Mouse (Mus musculus): ENCODE measurements around the gene Smad6.

Smad6 gene

DNA sequence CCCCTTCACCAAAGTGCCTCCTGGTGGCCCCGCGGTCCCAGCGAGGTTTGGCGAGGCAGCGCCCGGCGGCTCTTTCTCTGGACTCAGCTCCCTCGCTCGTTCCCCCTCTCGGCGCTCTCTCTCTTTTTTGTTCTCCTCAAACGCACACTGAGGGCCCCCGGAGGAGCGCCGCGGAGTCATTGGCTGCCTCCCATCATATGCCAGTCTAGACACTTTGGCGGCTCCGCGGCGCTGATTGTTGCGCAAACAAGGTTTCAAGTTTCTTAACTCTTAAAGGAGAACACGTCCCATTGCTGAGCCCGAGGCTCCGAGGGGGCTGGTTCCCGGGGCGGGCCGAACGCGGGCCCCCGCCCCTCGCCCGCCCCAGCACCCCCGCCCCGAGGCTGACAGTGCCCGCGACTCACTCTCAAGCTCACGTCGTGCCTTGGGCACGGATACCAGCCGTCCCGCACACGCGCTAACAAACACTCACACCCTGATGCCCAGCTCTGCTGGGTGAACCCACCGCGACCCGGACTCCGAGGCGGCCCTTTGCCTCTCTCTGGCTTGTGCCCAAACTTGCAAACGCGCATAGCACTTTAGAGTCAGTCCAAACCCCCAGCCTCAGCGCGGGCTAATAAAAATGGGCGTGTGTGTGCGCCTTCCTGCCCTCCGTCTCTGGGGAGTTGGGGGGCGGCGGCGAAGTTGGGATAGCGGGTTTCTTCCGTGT is at the start of gene Smad6:
Gene Smad6 (minus strand): TSS at position 207 of the 709 bp plus-strand sequence.
- CTCF ChIA-PET = interaction anchor here (0.7 to 1.1 kb wide), 2 partner anchors 66 to 109 kb away, joined by 3 read pairs; no protein-coding TSS in a partner anchor

DNA sequence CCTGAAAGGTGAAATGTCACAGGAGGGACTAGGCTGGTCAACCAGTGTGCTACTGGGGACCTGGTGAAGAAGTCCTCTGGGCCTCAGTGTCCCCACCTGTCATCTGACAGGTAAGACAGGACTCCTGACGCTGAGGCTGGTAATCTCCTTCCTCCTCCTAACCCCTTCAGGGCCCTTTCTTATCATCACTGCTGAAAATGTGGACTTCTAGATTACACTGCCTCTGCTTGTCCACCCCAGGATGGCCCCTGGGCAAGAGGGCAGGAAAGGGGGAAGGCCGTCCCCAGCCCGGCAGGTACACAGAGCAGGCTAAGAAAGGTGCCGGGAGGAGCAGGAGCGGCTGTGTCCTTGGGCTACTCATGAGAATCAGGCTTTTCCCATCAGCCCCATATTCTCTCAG is 48.8 kb upstream of the Smad6 start:
- CTCF ChIA-PET = interaction anchor here (0.7 kb wide), 2 partner anchors 47 to 451 kb away, joined by 9 read pairs; no protein-coding TSS in a partner anchor

DNA sequence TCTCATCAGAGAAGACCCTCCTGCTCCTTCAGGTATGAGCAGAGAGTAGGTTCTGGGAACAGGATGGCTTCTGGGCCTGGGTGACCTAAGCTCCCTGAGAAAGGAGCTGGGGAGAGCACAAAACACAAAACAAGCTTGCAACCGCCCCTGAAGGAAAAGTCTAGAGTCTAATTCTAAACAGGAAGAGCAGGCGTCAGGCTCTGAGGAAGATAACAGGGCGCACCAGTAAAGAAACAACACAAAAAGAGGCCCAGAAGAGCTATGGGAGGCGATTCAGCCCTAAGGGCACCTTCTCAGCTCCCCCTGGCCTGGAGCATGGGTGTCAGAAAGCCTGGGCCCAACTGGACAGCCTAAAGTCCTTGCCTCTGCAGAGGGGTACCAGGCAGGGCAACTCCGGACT is 47.3 kb upstream of the Smad6 start:
- CTCF ChIA-PET = interaction anchor here (0.5 kb wide), 2 partner anchors 623 to 842 kb away, joined by 3 to 8 read pairs; no protein-coding TSS in a partner anchor

DNA sequence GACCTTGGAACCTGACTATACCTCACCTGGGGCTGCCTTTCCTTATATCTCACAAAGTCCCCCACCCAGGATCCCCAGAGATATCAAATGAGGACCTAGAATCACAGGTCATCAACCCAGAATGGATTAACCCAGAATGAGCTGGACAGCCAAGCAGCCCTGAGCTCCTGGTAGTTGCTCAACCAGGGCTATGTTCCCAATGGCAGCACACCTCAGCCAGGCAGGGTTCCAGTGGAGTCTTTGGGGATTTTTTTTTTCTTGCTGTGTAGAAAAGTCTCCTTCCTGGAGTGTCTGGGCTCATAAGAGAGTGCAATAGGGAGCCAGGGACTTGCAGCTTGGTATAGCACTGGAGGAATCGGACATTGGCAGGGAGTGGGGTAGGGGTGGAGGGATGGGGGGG is 46.7 kb upstream of the Smad6 start:
- CTCF ChIA-PET = interaction anchor here (0.5 kb wide), 1 partner anchor 622 kb away, joined by 3 read pairs; no protein-coding TSS in a partner anchor

DNA sequence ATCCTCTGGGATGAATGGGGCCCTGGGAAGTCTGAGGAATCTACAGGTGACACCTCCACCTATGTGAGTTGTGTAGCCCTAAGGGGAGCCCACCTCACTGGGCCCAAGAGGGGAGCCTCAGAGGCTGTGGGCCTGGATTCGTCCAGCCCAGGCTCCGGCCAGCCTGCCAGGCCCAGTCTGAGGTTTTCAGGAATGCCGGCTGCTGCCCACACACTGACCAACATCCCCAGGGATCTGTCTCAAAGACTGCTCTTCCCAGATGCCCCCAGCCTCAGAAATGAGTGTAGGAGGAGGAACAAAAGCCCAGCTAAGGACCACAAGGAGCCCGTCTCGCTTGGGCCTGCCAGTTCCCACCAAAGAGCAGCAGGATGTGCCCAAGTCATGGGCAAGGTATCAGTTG is 45.9 kb upstream of the Smad6 start:
- CTCF ChIA-PET = interaction anchor here (0.6 kb wide), 1 partner anchor 155 kb away, joined by 3 read pairs; no protein-coding TSS in a partner anchor

DNA sequence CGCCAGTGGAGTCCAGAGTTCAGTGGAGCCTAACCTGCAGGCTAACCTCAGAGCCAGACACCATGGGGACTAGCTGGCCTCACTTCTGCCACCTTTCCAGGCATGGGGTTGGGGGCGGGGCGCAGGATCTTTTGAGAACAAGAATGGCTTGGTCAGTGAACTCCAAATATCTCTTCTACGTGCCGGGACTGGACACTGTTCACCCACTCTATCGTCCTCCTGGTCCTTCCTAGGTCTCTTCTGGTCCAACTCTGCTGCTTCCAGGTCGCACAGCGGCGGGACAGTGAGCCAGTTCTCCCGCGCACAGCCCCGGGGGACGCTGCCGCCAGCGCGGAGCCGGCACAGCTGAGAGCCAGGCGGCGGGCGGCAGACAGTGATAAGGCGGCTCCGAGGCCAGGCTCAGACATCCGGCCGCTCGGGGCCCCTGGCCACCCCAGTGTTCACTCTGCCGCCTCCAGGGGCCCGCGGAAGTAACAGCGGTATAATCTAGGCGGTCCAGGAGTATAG is 38.2 kb upstream of the Smad6 start:
- CTCF ChIA-PET = no interaction called here

DNA sequence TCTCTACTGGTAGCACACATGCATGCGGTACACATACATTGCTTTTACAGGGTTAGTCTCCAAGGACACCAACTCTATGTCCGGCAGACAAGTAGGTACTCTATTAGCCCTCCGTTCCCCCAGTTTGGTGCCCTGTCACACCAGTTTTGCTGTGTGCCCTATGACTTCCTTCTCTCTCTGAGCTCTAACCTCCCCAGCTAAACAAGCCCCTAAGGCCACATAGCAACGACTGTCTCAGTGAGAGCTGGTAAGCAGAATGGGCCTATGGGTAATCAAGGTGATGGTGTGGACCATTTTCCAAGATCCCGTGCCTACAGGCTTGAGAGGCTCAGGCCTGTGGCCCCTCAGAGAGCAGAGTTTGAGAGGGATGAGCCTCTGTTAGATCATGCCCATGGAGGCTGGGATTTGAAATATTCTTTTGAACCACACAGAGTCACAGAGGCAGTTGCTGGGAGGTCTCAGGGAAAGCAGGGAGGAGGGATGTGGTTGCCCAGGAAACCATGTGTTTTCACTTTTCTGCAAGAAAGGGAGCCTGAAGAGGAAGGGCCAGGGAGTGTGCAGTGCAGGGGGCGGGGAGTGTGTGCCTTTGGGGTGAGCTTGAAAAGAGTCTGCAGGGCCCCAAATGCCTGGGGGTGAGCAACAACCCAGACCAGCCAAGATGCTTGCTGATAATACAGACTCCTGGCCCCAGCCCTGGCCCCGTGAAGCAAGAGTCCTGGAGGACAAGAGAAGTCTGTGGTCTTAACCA is 36.2 kb upstream of the Smad6 start:
- CTCF ChIA-PET = no interaction called here

DNA sequence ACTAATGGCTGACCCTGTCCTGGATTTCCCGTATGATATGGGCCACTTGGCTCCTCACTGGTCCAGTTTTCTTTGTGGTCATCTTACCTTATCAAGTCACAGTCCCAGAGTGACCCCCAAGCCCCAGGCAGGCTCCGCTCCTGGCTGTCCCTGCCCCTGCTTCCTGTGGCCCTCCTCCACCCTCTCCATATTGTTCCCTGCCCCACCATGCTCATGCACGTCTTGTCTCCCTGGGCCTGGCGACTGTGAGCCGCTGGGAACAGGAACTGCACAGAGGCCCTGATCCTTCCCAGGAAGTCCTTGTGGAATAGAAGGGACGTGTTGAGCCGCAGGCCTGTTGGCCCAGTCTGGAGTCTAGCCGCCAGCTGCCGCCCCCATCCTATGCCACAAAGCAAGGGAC is 33.3 kb upstream of the Smad6 start:
- CTCF ChIA-PET = no interaction called here

DNA sequence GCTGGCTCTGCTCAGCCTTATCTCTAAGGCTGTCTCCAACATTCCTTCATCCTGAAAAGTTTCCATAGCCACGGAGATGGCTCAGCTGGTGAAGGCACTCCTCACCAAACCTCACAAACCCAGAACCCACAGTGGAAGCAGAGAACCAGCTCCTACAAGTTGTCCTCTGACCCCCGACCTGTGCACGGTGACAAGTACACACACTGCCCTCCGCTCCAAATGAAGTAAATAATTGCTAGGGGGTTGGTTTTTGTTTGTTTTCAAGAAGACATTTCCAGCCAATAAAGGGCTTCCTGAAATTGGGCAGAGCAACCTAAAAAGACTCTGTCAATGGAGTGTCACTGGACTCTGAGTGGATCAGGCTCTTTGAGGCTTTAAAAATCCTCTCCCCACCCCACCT is 31.9 kb upstream of the Smad6 start:
- CTCF ChIA-PET = no interaction called here

DNA sequence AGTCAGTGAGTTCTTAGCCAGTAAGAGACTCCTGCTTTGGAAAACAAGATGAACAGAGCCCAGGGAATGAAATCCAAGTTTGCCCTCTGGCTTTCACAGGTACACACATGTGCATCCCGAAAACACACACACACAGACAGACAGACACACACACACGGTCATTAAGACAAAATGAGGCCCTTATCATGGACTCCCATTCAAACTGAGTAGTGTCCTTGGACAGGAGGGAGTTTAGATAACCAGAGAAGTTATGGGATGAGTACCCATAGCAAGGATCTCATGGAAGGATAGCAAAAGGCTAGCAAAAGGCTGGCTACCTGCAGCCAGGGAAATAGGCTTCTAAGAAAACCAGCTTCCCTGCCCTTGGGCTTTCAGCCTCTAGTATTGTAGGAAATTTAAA is 29.4 kb upstream of the Smad6 start:
- CTCF ChIA-PET = no interaction called here

DNA sequence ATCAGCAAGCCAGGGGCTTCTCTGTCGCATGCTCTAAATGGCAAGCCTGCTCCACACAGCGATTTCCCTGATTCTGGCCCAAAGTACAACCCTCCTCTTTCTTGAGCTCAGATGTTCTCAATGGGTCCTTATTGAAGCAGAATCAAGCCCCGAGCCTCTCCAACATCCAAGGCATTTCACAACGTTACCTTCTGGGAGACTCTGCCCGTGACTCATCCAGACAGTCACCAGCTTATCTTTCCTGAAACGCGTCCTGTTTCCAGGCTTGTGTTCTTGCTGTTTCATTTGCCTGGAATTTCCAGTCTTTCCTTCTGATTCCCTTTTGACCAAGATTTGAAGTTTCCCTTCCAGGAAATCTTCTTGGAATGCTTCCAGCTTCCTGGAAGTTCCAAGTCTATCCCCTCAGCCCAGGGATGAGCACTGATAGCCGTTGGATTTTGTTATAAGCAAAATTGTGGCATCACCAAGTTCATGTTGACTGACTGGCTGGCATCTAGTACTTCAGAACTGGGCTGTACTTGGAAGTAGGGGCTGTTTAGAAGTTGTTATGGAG is 28.7 kb upstream of the Smad6 start:
- CTCF ChIA-PET = no interaction called here

DNA sequence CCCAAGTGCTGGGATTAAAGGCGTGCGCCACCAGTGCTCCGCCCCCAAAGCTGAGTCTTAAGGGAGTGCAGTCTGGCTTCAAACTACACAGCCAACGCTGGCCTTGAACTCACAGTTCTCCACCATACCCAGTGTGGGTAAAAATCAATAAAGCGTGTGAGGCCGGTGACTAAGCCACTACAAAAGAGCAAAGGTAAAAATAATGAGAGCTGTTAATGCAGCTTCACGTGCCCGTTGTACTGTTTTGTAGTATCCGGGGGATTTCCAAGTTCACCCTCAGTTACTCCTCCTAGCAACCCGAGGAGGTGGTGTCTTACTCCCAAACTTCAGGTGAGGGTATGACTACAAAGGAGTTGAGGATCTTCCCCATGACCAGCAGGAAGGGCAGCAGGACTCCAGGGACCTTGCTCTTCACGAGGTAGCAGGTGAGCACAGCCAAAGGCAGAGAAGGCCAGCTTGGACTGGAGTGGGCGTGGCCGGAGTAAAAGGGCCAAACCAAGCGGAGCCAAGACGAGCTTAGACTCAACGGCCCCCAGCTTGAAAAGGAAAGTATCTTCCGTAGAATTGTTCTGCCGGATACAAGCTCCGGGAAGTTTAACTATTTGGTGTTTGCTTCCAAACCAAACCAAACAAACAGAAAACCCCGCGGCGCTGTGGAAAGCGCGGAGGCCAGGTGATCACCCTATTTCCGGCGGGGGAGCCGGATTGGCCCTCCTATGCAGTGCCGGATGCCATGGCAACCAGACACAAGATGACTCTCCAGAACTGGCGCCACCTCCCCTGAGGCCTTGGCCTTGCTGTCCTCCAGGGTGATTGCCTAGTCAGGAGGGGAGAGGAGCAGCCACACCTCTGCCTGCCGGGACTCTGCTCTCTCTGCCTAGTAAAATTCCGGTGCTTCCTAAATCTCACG is 27.9 kb upstream of the Smad6 start:
- CTCF ChIA-PET = interaction anchor here (0.6 kb wide), 1 partner anchor 1787 kb away, joined by 3 read pairs; no protein-coding TSS in a partner anchor

DNA sequence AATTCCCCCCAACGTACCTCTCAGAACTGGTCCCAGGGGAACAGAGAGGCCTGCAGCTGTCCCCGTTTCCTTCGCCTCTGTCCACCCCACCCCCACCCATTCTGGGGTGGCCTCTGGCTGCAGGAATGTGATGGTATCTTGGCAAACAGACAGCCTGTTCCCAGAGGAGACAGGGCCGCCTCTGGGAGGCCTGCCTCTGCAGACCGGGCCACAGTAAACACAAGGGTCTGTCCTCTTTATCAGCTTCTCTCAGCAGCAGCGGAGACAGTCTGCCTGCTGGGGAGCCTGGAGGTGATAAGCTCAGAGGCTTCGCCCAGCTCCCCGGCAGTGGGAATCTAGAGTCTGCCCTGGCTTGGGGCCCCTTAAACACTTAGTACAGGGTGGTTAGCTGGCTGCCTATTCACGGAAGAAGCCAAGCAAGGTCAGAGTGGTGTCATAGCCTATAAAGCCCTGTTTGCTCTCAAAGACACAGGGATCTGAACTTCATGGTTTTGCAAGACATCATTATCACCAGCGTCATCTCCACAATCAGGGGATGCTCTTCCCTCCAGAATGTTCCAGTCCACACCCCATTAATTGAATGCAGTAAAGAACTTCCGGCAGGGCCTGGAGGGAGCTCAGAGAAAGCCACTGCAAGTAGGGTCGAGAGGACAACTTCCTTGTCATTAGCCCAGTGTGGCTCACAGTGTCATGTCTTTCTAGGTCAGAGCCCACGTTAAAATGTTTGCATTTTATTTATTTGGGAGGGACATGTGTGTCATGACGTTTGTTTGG is 23.4 kb upstream of the Smad6 start:
- CTCF ChIA-PET = no interaction called here

DNA sequence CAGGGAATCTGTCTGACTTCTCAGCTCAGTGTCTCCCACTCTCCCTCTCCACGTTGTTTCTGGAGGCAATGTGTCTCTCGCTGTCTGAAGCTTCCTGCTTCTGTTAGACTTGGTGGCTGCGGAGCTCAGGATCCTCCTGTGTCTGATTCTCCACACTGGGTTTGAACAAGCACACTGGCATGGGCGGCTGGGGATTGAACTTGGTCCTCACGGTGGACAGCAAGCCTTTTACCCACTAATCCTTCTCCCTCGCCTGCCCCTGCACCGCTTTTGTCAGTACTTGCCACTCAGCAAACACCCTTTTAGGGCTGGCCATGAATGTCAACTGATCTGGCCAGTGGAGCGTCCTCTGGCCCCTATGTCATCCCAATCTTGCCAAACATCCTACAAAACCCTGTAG is 22.5 kb upstream of the Smad6 start:
- CTCF ChIA-PET = interaction anchor here (0.7 to 1.3 kb wide), 4 partner anchors 13 to 28 kb away, joined by 3 to 4 read pairs (median 4); no protein-coding TSS in a partner anchor

DNA sequence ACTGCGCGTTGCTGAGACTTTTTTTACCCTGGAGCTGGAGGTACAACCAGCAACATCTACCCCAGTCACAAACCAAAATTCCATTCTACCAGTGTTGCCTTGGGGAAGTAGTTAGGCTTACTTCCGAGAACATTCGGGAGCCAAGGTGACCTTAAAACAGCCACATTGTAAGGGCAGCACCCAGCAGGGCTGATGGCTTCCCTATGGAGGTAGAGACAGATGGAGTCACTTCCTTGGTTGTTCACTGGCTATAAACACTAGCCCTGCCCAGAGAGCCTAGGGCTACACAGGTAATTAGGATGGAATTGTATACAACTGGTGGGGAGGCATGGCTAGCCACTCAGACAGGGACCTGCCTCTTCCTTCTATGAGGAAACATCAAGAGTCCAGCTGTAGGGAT is 21.1 kb upstream of the Smad6 start:
- CTCF ChIA-PET = interaction anchor here (1.3 kb wide), 1 partner anchor 11 kb away, joined by 3 read pairs; no protein-coding TSS in a partner anchor

DNA sequence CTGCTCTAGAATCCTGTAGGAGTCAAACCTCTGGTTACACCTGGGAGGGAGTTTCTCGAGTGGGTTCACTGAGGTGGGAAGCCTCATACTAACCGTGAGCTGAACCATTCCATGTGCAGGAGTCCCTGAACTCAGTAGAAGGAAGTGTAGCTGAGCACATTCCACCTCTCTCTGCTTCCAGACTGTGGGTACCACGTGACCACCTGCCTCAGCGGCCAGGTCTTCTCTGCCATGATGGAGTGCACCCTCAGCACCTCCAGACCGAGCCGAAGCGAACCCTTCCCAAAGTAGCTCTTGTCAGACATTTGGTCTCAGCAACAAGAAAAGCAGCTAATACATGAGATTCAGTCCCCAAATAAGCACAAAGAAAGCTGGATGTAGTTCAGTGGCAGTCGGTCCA is 20.4 kb upstream of the Smad6 start:
- CTCF ChIA-PET = no interaction called here

DNA sequence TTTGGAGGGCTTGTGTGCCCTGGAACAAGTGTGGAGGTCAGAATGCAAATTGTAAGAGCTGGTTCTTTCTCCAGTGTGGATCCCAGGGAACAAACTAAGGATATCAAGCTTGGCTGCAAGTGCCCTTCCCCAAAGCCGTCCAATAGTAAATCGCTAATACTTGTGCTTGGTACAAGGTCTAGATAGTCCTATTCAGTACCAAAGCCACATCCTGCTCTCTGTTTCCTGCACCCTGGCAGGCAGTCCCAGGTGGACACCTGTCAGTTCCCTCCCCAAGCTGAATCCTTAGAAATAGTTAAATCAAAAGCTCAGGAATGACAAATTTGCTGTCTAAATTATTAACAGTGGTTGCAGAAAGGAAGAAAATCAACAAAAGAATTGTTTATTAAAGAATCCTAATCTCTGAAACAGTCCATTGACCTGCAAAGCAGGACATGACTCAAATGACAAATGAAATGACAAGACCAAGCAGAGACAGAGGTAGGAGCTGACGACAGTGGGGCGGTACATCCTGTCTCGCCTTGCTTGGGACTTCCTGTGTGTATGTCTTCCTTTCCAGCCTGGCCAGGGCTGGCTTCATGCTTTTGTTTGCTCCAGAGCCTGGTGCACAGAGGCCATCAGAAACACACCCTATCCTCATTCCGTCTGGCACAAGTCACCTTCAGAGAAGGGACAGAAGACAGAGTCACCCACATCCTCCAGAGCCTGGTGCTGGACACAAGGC is 8.2 kb upstream of the Smad6 start:
- CTCF ChIA-PET = no interaction called here

DNA sequence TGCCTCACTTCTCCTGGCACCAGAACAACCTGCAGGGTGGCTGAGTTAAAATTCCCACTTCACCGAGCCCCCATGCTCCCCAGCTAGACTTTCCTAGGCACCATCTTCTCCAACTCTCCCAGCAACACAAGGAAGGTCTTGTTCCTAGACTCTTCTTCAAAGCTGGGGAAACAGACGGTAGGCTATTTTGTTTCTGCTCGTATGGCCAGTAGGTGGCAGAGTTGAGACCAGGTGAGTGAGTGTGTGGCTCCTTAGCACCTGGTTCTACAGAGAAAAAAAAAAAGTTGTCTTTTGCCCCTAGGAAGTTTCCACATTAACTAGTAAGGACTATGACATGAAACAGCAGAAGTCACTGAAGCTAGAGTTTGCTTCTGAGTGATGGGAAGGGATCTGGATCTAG is 3.7 kb upstream of the Smad6 start:
- CTCF ChIA-PET = interaction anchor here (1.4 kb wide), 1 partner anchor 18 kb away, joined by 4 read pairs; no protein-coding TSS in a partner anchor

DNA sequence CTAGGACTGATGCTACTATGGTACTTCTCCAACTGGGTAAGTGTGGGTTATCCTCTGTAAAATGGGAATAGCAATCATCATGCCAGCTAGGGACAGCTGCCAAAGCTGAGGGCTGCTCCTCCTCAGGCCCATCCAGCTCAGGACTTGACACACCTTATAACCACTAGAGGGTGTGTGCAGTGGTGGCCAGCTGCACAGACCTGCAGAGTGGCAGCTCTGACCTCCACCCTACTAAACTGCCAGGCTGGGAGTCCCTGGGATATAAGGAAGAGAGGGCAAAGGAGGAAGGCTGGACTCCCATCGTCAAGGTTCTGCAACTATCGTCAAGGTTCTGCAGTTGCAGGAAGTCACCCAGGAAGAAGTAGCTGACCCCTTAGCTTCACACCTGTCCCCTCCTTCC is 3.1 kb upstream of the Smad6 start:
- CTCF ChIA-PET = interaction anchor here (0.7 kb wide), 1 partner anchor 13 kb away, joined by 4 read pairs; no protein-coding TSS in a partner anchor

Measured in spleen, embryonic (tissue).